Mouse (Mus musculus) C2C12 (cell line): ENCODE data around the gene Rhoq.

Source experiments
- CEBPB ChIP-seq: IDR thresholded peaks from one replicate; pipeline ENCODE4 v1.6.1; 2011; ENCODE audit warnings: low read depth, mild to moderate bottlenecking, control low read depth, moderate library complexity
- CTCF ChIP-seq: IDR thresholded peaks from one replicate; pipeline ENCODE4 v1.5.1; 2011; ENCODE audit not compliant: control insufficient read depth, insufficient read depth, insufficient read length
- FOSL1 ChIP-seq: IDR thresholded peaks from one replicate; pipeline ENCODE4 v1.8.0; 2011; ENCODE audit warnings: mild to moderate bottlenecking, low read length; ENCODE audit not compliant: poor library complexity, insufficient read depth, severe bottlenecking
- MAX ChIP-seq: IDR thresholded peaks from one replicate; pipeline ENCODE4 v1.6.1; 2011; ENCODE audit warnings: mild to moderate bottlenecking, control low read depth
- MYOD1 ChIP-seq: IDR thresholded peaks from one replicate; pipeline ENCODE4 v1.6.1; 2011; ENCODE audit warnings: low read depth; ENCODE audit not compliant: control insufficient read depth, insufficient read length
- MYOG ChIP-seq: IDR thresholded peaks from one replicate; pipeline ENCODE4 v1.6.1; 2011; ENCODE audit not compliant: control insufficient read depth, insufficient read length; ENCODE audit errors: extremely low read depth
- USF1 ChIP-seq: IDR thresholded peaks from one replicate; pipeline ENCODE4 v1.6.1; 2011; ENCODE audit warnings: low read depth, mild to moderate bottlenecking, control low read depth, moderate library complexity

- TF ChIP-seq MYOG (no peak), CTCF (no peak), MAX (no peak), USF1 (no peak), MYOD1 (no peak), CEBPB (no peak), FOSL1 (no peak)
Observed at GRCm38 (mm10) chr17:86978496-86978895, 15.6 kb downstream of the Rhoq start.
